Mouse (Mus musculus): ENCODE measurements around the gene Myo9a.
"Not testable (repeated sequence)": the region's sequence is repeated elsewhere in the genome, so short reads cannot be mapped to it uniquely, and the experiment has no call there.

Myo9a gene

DNA sequence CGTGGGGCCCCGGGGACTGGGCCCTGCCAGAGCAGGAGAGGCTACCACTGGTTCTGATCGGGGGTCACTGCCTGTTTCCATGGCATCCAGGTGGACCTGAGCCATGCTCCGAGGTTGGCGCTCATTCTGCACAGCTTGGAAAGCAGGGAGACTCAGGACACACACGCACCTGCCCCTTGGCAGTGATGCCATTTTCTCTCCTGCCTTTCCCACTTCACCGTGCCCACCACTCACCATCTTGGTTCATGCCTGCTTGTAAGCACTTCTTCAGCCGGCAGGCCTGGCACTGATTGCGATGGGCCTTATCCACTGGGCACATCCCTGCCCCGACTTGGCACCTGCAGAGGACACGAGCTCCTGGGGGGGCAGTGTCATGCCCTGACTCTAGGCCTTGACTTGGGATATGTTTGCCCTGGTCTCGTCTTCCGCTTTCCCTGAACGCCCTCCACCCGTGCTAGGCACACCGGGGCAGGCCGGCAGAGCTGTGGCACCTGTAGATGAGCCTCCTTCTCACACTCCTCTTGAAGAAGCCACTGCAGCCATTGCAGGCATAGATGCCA, 198.1 kb downstream of the Myo9a start:
- no peak for DNase-seq (ENCODE audit: extremely low spot score, low spot score)

DNA sequence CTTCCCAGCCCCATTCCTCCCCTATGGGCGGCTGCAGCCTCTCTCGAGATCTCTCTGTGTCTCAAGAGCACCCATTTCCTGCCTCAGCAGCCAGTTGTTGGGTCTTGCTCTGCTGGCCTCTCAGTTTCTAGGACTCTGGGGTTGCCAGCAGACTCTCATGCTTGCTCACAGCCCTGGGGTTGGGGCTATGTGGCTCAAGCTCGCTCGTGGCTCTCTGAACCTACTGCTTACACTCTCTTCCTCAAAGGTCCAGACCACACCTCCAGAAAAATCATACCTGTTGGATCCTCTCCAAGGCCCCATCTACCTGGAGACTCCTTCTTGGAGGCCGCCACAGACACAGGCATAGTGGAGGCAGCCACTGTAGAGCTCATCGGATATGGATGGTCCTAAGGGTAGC, 198.8 kb downstream of the Myo9a start:
- no peak for DNase-seq (ENCODE audit: extremely low spot score, low spot score)

DNA sequence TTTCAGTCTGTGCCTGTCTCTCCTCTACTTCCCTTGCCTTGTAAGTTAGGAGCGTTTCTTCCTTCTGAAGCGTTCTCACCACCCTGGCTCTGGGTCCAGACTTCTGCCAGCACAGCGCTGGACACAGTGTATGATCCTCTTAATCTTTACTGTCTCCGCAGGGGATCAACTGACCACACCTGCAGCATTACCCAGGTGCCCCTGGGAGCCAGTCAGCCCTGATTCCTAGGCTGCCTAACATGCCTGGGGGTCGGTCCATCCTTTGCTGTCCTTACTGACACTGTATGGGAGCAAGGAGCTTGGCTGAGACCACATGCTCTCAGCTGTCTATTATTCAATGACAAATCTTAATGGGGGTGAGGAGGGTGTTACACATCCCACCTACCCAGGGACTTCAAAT, 199.3 kb downstream of the Myo9a start:
- no peak for DNase-seq (ENCODE audit: extremely low spot score, low spot score)

DNA sequence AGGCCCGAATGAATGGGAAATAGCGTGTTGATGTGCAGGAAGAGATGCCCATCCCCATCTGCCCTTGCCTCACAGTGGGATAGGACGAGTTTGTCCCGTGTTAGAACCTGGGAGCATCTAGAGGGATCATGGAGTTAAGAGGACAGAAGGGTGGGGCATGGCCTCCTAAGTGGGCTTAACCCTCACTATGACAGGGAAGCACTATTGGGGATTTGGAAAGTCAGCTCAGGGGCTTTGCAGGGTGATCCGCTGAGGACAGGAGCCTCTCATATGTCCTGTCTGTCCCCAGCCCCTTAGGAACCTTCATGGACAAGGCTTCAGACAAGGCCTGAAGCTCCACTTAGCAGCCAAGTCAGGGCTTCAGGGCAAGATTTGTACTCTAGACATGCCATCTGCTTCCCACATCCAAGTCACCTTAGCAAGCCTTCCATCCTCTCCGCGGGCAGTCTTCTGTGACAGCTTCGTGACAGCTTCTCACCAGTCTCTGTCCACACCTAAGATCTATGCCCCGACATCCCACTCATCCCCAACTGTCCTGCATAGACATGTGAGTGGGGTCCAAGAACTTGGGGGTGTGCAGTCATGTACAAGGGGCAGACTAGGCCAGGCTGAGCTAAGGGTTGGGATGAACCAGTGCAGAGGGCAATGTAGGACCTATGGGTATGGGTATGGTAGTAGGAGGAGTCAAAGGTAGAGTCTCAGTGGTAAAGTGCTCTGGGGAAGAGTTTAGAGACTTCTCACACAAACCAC, 200.5 kb downstream of the Myo9a start:
- no peak for DNase-seq (ENCODE audit: extremely low spot score, low spot score)

DNA sequence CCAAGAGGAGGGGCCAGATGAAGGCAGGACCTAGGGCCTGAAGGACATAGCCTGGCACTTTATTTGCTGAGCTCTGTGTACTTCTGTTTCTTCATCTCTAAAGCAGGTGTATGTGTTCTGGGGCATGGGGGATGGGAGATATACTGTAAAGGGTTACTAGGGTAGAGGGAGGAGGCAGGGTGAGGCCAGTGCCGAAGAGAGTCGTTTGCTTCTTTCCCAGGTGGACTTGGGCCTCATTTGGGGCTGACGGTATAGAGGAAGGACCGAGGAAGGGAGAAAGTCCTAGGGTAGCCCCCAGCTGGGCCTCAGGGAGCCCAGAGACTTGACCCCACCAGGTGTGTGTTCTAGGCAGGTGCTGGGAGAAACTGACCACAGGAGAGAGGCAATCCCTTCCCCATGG, 201.2 kb downstream of the Myo9a start:
- DNase-seq (ENCODE audit: extremely low spot score, low spot score) = no peak

DNA sequence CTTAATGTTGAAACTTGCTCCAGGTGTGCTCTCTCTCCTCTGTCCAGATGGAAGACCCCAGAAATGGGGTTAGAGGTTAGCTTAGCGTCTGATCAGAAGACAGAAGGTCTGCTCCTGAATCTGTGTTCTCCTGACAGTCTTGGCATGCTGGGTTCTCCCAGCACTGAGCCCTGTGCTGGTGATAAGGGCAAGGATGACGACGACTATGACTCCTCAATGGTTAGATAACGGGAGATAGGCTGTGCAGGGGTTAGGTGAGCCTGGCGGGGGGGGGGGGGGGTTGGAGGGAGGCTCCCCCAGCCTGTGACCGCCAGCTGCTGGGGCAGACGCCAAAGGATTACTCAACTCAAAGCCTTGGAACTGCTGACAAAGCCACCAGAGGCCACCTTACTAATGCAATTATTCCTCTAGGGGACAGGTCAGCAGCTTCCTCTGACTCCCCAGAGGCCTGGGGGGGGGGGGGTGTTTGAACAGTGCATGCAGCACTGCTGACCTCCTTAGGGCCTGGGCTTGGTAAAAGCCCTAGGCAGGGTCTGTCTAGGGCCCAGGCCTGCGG, 201.9 kb downstream of the Myo9a start:
- no peak for DNase-seq (ENCODE audit: extremely low spot score, low spot score)

DNA sequence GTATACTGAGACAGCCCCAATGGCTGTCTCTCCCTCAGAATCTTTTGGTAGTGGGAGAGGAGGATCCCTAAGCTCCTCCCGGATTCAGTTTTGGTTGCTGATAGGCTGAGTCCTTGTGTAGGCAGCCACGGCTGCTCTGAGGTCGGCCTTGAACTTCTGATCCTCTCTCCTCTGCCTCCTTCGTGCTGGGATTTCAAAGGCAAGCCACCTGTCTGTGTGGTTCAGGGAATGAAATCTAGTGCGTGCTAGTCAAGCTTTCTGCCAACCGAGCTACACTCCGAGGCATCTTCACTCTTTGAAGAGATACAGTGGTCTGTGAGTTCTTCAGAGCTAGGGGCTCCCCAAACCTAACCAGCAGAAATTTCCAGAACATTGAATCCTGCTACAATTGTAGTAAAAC, 202.9 kb downstream of the Myo9a start:
- DNase-seq (ENCODE audit: extremely low spot score, low spot score) = no peak

DNA sequence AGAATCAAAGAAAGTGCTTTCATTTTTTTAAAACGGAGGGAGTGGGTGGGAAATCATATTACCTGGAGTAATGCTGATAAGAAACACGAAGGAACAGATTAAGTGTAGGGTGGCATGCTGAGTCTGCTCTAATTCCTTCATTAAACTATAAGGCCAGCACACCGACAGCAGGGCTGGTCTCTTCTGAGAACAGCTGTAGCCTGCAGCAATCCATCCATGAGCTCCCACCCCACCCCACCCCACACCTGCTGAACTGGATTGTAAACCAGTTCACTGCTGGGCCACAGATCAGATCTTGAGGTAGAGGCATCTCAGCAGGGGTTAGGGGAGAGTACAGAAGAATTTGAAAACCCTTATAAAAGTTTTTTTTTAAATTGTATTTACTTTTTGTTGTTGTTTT, 204.5 kb downstream of the Myo9a start:
- DNase-seq (ENCODE audit: extremely low spot score, low spot score) = no peak

DNA sequence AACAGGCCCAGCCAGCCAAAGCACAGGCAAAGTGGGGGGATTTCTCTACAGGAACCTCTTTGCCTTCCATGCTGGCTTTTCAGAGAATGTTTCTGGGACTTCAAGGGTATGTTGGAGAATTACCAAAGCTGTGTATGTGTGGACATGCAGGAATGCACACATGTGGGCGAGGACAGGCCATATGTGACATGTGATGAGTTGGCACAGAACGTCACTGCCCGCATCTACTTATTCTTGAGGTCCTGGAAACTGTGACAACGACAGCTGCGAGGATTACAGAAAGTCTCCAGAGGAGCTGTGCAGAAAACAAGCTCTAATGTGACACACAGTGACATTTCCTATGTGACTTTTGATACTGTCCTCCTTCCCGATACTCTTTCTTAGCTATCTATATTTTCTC, 205.0 kb downstream of the Myo9a start:
- DNase-seq (ENCODE audit: extremely low spot score, low spot score) = no peak

DNA sequence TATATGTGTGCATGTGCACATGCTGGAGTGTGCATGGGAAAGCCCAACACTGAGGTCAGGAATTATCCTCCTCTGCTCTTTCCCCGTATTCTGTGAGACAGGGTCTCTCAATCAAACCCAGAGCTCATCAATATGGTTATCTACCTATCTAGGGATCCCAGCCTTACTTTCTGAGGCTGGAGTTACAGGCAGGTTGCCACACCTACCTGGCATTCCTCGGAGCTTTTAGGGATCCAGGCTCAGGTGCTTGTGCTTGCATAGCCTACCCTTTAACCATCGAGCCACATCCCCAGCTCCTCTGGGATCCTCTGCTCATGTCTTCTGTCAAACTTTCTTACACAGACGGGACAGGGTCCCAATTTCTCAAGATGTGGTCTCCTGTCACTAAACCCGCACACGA, 205.8 kb downstream of the Myo9a start:
- no peak for DNase-seq (ENCODE audit: extremely low spot score, low spot score)

DNA sequence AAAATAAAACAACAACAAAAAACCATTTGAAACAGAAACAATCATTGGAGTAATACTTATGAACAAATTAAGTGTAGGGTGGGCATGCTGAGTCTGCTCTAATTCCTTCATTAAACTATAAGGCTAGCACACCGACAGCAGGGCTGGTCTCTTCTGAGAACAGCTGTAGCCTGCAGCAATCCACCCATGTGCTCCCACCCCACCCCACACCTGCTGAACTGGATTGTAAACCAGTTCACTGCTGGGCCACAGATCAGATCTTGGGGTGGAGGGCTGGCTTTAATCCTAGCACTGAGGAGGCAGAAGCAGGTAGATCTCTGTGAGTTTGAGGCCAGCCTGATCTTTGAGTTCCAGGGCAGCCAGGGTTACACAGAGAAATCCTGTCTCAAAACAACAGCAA, 207.4 kb downstream of the Myo9a start:
- DNase-seq (ENCODE audit: extremely low spot score, low spot score) = not testable (repeated sequence)

DNA sequence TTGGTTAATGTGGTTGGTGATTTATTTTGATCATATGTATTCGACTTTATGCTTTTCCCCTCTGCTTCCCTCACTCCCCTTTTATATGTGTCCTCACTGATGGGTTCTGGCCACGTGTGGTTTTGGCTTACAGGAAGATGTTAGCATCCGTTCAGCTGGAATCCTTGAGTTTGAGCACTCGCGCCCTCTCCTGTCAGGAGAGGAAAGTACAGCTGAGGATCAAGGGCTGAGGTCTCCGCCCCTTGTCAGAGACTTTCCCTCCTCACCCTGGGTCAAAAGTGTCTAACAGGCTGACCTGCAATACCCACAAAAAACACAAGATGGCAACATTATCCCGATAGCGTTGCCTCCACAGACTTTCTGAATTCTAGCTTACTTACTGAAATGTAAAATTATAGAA, 208.6 kb downstream of the Myo9a start:
- DNase-seq (ENCODE audit: extremely low spot score, low spot score) = peak; percentile 91

DNA sequence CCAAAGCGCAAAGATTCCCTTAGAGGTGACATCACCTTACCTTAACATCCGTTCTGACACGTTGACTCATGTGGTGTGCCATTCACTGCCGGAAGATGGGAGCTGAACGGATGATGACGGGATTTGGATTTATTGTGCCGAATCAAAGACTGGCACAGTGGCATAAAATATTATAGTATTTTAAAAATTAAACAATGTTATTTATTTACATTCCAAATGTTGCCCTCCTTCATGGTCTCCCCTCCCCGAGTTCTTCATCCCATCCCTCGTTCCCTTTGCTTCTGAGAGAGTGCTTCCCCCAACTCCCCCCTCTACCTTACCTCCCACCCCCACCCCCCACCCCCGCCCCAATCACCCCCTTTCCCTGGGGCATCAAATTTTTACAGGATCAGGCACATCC, 209.9 kb downstream of the Myo9a start, which contains the start of gene Nr2e3:
TSS of gene Nr2e3 (minus strand) at position 101 of the 400 bp plus-strand sequence.
- no peak for DNase-seq (ENCODE audit: extremely low spot score, low spot score)

DNA sequence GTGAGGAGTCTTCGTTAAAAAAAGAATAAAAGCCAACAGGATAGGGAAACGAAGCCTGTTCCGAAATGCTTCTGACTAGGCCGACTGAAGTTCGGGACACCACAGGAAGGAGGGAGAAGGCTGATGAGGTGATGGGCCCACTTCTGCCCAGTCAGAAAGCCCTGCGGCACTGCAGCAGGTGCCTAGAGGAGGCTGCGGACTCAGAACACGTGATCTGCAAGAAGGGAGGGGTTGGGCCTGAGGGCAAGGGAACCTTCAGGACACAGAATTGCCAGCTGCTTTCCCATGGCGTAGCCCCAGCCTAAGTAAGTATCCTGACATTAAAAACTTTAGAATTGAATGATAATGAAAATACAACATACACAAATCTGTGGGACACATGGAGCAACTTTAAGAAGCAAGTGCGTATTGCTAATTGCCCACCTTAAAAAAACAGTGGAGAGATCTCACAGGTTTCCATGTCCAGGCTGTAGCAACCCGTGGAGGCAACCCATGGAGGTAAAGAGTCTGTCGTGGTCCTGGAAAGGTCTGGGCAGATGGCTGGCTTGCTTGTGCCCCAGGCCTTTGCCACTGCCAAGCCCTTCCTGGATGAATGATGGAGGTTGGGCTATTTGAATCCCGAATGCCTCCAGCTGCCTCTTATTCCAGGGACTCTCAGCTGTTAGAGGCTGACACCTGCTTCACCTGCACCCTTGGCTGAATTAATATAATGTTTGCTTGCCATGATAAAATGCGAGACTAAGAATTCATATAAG, 210.7 kb downstream of the Myo9a start:
- DNase-seq (ENCODE audit: extremely low spot score, low spot score) = no peak

DNA sequence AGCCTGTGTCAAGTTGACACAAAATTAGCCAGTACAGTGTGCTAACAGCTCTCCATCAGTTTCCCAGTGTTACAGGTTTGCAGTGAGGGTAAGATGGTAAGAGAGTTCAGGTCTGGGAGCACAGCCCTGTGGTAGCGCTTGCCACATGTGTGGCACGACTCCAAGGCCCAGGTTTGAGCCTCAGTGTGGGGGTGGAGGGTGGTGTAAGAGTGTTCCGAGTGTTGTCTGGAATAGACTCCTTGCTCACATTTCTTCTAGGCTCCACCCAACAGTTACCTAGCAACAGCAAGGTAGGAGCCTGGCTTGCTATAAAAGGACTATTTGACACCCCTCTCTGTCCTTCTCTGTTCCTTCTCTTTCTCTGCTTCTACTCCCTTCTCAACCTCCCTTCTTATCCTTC, 213.7 kb downstream of the Myo9a start:
- no peak for DNase-seq (ENCODE audit: extremely low spot score, low spot score)

DNA sequence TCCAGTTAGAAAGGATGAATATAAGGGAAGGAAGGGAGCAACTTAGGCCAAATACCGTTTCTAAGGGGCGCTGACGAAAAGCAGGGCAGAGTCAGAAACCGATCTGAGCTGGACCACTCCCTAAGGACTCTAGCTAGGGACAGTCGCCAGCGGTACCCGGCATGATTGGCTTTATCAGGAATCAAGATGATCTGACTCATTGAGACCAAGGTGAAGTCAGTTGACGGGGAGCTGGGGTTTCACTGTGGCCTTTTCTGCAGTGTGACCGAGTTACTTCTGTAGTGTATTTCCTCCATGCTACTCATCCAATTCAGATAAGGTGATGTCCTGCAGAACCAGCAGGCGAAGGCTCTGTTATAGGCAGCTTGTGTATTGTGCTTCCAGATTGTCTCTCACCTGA, 214.3 kb downstream of the Myo9a start:
- DNase-seq (ENCODE audit: extremely low spot score, low spot score) = no peak

DNA sequence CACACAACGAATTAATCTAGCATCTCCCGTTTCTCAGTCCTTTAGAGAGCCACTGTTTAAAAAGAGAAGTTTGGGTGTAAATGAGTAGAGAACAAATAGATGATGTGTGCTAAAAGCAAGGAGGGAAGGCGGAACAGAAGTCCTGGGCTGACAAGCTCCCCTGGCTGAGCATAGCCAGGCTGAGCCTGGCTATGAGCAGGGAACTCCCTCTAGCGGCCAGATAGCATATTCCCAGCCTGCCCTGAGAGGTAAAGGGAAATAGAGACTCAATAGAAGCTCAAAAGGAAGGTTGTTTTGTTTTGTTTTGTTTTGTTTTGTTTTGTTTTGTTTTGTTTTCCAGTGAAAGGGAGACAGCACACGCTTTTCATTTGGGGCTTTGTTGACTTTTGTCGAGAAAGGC, 218.7 kb downstream of the Myo9a start:
- peak; percentile 62 for DNase-seq (ENCODE audit: extremely low spot score, low spot score)

DNA sequence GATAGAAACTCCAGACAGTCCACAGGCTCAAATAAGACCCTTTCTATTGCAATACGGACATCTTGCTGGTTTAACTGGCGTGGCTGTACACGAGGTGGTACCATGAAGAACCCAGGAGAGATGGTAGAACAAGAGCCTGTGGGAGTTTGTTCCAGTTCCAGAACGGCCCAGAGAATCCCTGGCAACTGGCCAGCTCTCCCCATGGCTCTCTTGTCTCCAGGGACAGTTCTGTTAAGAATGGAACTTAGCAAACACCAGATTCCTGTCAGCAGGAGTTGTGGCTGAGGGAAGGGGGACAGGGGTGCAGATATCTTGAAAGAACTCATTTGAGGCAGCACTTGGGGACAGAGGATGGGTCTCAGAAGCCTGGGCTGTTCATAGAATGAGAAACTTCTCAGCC, 220.6 kb downstream of the Myo9a start:
- DNase-seq (ENCODE audit: extremely low spot score, low spot score) = no peak
